Mouse (Mus musculus) activated CD4-positive, CD25-positive, alpha-beta regulatory T cell, adult 9 weeks (primary cell): ENCODE results near the gene Cmtm1. TPM values are rescaled to one million over a fixed set of nuclear protein-coding genes. Genes with fewer than 3 reads are reported as not detected.

Experiments
- polyA plus RNA-seq: library from polyadenylated mRNA; unstranded; fragments of 100-300 nt; shearing (Covaris generic); gene quantifications from one replicate; pipeline ENCODE4 v1.2.1, GENCODE M21; 2017

Cmtm1 gene
- not detected for polyA plus RNA-seq

DNA sequence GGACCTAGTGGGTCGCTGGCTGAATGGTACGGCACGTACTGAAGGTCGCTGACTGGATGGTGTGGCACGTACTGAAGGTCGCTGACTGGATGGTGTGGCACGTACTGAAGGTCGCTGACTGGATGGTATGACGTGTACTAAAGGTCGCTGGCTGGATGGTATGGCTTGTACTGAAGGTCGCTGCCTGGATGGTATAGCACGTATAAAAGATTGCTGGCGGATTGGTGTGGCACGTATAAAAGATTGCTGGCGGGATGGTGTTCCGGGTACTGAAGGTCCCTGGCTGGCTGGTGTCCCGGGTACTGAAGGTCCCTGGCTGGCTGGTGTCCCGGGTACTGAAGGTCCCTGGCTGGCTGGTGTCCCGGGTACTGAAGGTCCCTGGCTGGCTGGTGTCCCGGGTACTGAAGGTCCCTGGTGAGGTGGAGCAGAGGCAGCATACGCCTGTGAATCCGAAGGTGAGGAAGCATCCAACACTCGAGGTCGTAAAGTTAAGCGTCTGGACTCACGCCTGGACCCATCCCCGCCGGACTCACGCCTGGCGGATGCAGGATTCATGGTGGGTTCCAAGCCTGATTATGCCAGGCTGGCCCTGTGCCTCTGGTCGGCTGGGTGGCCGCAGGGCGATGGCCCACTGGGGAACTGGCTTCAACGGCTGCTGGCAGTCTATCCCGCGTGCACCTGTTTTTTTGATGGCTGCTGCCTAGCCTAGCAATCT lies at the start of gene Cmtm1, which contains the start of gene Gm45711:
Gene Cmtm1 (minus strand): TSS at position 705 of the 715 bp plus-strand sequence.
Gene Gm45711 (minus strand): TSS at position 641 of the 715 bp plus-strand sequence.

DNA sequence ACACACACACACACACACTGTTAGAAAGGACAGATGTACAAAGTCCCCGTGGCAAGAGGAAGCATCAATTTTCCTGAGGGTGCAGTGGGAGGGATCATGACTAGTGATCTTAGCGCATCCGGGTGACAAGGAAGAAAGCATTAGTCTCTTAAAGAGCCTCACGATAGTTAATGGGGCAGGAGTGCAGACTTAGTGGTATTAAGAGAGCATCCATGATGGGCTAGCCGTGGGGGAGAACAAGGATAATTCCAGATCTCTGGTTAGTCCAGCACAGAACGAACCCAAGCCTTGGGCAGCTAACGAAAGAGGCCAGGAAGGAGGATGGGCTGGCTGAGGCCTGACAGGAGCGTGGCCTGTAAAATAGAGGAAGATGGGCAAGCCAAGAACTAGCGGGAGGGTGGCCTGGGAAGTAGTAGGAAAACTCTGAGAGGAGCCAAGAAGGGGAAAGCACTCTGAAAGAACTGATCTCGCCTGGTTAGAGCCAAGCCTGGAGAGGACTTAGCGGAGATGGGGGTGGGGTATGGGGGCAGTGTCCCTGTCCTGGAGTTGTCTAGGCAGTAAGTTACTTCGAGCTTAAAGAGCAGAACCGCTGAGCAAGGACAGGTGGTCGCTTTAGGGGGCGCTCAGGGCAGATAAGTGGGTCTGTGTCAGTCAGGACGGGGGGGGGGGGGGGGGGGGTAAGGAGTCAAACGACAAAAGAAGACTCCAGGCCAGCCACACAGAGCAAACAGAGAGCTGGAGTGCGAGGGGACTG lies 29.5 kb upstream of the Cmtm1 start, which contains the start of gene Cmtm3:
Gene Cmtm3 (plus strand): TSS at position 182 of the 754 bp plus-strand sequence.

DNA sequence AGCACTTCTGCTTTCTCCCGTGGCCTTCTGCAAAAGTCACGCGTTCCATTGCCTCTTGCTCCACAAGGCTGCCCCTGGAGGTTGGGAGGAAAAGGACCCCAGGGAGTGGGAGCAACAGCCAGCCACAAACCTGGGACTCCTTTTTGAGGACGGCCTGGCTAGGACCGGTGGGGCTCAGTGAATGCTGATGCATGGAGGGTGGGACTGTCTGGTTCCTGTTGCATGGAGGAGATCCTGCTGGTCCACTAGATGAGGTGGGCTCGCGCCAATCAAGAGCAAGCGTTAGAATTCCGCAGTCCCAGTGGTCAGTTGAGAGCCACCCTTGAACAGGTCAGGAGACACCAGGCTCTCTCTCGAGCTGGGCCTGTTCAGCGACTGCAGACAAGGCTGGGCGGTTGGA lies 12.0 kb upstream of the Cmtm1 start, which contains the start of gene Cmtm2b:
Gene Cmtm2b (plus strand): TSS at position 301 of the 400 bp plus-strand sequence.

DNA sequence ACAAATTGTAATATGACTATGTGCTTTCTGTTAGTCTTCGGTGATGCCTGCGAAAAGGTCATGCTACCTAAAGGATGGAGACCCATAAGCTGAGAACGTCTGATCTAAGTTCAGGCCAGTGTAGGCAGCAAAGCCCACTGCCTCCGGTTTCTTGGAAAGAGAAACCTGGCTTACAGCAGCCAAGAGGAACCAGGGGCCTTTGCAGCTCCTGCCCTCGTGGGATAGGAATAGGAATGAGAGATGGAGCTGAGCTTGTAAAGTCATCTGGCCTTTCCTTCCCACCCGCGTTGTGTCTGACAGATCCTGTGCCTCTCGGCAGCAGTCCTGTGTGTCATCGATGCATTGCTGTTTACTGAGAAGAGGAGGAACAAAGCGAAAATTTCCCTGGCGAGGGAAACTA lies 11.3 kb upstream of the Cmtm1 start, which contains the start of gene Gm11020:
Gene Gm11020 (plus strand): TSS at position 301 of the 400 bp plus-strand sequence.

DNA sequence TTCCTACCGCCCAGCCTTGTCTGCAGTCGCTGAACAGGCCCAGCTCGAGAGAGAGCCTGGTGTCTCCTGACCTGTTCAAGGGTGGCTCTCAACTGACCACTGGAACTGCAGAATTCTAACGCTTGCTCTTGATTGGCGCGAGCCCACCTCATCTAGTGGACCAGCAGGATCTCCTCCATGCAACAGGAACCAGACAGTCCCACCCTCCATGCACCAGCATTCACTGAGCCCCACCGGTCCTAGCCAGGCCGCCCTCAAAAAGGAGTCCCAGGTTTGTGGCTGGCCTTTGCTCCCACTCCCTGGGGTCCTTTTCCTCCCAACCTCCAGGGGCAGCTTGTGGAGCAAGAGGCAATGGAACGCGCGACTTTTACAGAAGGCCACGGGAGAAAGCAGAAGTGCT lies 16.9 kb downstream of the Cmtm1 start, which contains the start of gene Cmtm2a:
Gene Cmtm2a (minus strand): TSS at position 101 of the 400 bp plus-strand sequence.

DNA sequence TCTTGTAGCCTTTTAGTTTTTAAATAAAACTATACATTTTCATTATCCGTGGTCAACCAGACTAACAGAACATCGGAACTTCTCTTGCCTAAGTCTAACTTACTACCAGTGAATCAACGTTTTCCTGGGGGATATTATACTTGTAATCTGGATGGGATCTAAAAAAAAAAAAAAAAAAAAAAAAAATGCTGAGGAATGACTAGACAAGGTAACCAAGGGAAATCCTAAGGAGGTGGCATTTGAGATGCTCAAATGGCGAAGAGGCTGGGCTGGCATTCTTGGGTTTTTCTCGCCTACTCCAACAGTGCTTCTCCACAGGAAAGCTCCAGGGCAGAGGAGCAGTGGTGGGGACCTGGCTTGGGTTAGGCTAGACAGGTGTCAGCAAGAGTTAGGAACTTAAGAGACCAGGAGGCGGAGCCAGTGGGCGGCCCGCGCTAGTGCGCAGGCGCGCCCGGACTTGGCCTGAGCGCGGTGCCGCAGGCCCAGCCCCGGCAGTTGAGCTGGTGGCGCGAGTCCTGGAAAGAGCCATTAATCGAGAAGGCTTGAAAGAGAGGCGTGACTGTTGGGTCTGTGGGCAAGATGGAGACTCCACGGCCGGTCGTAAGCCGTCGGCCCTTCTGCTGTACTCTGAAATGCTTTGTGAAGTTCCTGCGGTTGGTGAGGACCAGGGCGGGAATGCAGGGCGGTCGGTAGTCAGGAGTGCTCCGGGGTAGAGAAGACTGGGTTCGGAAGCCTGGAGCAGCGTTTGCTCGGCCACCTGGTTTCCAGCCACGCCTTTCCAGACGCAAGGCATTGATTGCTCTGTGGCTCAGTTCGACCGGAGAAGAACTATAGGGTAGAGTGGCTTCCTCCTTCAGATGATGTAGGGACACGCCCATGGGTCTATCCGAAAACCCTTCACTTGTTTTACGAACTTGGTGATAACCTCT lies 59.2 kb downstream of the Cmtm1 start, which contains the start of gene Cklf:
Gene Cklf (plus strand): TSS at position 423 of the 929 bp plus-strand sequence.

DNA sequence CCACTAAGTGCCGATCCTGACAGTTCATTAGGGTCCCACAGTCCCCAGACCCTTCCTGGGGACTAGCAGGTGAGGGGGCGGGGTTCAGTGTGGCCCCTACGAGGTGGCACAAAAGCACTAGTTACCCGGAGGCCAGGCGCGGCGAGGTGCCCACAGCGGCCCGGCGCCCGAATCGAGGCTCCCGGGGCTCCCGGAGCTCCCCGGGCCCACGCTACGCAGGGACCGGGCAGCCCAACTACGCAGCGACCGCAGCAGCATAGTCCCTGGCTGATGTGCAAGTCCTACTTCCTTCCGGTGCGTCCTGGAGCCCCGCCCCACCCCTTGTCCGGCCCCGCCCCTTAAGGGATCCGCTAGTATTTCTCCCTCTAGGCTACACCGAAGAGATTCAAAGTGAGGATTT lies 61.7 kb downstream of the Cmtm1 start, which contains the start of gene Tk2:
Gene Tk2 (minus strand): TSS at position 283 of the 400 bp plus-strand sequence.

Other genes starting within 250 kb of the Cmtm1 start
- gene Cdh5, start 208.5 kb downstream of the Cmtm1 start, polyA plus RNA-seq: not detected
- gene Bean1, start 139.7 kb downstream of the Cmtm1 start, polyA plus RNA-seq: not detected
- 80.0 TPM for gene Tk2, start 61.6 kb downstream of the Cmtm1 start, polyA plus RNA-seq
- 138 TPM for gene Cklf, start 59.3 kb downstream of the Cmtm1 start, polyA plus RNA-seq
- not detected for gene Cmtm2a, start 17.0 kb downstream of the Cmtm1 start, polyA plus RNA-seq
- not detected for gene Gm45711, start 64 bp downstream of the Cmtm1 start, polyA plus RNA-seq
- gene Gm11020, start 11.4 kb upstream of the Cmtm1 start, polyA plus RNA-seq: not detected
- gene Cmtm2b, start 12.1 kb upstream of the Cmtm1 start, polyA plus RNA-seq: not detected
- gene Cmtm3, start 29.3 kb upstream of the Cmtm1 start, polyA plus RNA-seq: 38.3 TPM
- gene Cmtm4, start 85.7 kb upstream of the Cmtm1 start, polyA plus RNA-seq: 0.20 TPM
- 41.9 TPM for gene Dync1li2, start 132.9 kb upstream of the Cmtm1 start, polyA plus RNA-seq
- gene Terb1, start 199.8 kb upstream of the Cmtm1 start, polyA plus RNA-seq: 0.10 TPM
- 92.9 TPM for gene Nae1, start 224.5 kb upstream of the Cmtm1 start, polyA plus RNA-seq
- gene Car7, start 224.5 kb upstream of the Cmtm1 start, polyA plus RNA-seq: 2.7 TPM